Mouse (Mus musculus) frontal cortex, postnatal 25 days (tissue): ENCODE measurements at regions not wholly inside any gene's neighbourhood (a gene's known extent, or its start where the extent isn't known, plus 50 kb on each side); places are given as distances from the start of the nearest gene placed in this dataset.

ENCODE experiments used
- DNase-seq, 2 experiments: peaks; one replicate each; pipeline ENCODE4 v3.0.0; 2022; ENCODE audit warnings: low spot score in 2 of 2

DNA sequence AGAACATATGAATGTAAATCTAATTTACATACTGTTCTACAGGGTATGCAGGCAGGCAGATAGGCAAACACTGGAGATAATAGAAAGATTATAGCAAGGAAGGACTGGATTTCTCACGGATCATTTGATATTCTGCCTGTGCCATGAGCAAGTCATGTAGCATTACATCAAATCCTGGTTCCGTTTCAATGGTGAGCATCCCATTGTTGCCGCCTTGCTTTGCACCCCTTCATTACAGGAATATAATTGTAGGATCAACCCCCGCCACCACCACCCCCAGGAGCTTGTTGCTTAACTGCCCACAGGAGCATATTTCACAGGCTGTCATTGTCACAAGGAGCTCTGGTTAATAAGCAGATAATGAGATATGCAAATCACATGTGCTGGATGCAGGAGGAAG is 468.8 kb upstream of the Rgma start:
- no peak for DNase-seq

DNA sequence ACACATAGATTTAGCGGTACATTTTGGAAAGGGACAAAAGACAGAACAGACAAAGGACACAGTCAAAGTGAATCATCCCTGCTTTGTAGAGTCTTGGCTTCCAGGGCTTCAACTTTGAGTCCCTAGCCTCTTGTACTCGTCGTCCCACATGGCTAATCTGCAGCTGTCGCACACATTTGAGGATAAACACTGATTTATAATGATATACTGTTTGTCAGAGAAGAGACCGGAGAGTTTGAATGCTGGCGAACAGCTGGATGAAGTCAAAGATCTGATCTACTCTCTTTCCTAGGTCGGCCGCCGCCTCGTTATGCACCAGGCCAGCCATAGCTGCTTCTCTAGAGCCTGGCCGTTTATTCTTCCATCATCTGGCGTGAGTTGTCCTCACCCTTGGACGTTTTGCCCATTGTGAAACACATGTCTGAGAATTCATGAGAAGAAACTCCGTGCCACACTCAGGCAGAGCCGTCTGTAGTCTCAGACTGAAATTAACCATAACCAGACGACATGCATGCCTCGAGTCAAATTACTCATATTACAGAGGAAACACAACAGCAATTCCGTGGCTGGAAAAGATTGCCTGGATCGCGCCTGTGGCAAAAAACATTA is 448.4 kb upstream of the Rgma start:
- DNase-seq = no peak

DNA sequence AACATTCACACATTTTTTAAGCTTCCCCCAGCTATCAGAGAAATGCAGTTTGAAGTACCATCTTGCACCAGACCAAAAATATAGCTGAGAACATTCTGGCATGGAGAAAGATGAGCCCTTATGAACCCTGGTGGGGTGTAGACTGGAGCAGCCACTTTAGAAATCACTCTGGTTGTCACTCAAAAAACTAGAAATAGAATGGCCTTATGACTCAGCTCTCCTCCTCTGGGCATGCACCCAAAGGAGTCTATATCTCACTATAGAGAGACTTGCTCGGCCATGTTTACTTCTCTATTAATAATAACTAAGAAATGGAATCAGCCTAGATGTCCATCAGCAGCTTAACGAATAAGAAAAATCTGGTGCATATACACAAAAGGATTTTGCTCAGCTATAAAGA is 436.5 kb upstream of the Rgma start:
- DNase-seq = no peak

DNA sequence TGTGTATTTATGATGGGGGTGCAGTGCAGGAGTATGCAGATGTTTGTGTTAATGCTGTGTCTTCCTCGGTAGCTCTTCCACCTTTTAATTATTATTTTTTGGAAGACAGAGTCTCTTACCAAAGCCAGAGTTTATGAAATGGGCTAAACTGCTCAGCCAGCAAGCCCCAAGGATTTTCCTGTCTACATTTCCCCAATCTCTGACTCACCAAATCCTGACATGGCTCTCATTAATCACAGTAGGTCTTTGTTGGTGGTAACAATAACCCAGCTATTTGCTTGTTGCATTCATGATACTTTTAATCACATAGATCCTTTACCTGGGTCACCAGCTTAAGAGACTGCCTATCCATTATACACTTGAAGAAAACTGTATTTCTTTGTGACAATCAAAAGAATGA is 427.8 kb upstream of the Rgma start:
- no peak for DNase-seq

DNA sequence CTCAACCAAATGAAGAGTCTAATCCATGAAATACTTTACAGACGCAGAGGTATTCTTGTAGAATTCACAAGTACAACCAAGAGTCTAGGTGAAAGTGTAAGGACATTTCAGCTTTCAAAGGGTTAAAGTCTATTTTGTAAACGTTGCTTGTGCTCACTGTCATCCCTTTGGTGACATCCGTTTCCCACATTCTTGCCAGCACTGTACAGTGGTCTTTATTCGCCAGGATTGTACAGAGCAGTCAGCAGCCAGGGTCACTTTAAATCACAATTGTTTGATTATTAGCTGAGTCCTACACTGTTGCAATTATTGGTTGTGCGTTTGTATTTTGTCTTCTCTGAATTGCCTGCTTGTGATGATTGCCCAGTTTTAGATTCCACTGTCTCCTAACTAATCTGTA is 427.3 kb upstream of the Rgma start:
- no peak for DNase-seq

DNA sequence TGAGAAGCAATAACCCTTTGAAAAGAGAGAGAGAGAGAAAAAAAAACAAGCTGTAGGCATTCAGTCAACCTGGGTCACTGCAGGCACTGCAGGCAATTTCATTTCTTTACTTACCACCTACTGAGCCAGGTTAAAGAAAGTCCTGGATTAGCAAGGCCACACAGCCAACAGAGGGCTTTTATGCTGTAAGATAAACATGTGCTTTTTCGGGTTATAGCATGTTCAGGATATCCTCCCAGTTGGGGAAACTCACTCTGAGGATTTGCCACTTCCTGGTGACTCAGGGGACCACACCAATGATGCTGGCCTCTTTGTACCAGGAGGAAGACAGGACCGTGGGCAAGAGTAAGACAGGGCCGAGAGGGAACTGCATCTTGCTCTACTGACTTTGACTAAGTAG is 426.6 kb upstream of the Rgma start:
- no peak for DNase-seq

DNA sequence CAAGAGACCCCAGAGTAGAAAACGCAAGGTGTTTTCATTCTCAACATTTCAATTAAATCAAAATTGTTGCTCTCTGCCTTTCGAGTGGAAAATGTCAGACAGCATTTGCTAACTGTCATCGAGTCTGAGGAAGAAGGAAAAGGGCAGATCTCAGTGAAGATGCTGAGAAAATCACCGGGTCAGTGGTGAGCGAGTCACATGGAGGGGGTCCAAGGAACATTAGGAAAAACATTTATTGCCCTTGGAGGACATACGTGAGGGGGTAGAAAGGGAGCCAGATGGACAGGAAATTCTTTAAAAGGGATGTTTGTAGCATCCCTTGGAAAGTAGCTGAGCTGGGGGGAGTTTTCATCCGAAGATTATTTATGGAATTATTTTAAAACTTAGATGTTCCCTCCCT is 425.4 kb upstream of the Rgma start:
- no peak for DNase-seq

DNA sequence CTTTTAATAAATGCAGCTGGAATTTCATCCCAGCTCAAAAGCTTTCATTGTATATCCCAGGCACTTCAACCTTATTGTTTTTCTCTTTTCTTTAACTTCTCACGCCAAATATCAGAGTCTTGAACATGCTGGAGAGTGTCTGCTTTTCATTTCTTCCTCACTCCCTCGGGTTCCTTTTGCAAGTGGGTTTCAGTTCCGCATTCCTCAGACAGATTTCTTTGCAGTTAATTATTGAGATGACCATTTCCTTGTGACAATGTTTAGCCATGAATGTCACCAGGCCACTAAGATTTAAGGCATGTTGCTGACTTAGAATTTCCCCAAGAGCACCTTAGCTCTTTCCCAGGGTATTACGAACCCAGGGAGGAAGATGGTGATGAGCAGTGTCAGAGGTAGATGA is 417.6 kb upstream of the Rgma start:
- DNase-seq = no peak

DNA sequence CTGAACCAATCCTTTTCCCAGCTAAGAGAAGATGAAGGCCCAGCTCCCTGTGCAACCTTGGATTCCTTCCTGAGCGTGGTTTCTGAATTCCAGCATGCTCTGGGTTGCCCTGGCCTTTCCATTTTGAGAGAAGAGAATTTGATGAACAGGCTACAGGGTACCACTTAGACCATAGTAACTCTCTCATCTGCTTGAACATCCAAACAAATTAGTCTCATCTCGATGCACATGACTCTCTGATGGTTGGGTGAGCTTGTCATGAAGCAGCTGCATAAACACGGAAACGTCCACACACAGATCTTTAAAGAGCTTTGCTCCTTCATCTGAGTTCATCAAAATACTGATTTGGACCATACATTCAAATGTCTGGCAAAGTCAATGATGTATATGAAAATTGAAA is 414.0 kb upstream of the Rgma start:
- no peak for DNase-seq

DNA sequence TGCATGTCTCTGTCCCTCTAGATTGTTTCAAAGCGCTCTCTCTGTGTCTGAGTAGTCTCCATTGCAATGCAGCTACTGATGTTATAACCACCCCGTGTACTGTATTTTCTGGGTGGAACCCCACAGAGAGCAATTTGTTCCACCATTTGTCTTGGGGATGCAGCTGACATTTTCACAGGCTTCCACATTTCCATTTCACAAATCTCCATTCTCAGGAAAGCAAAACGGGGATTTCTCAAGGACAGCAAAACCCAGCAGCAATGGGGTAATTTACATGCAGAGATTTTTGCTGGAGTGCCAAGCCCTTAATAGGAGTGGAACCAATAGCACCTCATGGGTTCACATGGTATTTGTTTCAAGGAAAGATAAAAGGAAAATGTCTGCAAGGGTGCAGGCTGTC is 412.5 kb upstream of the Rgma start:
- DNase-seq = no peak

DNA sequence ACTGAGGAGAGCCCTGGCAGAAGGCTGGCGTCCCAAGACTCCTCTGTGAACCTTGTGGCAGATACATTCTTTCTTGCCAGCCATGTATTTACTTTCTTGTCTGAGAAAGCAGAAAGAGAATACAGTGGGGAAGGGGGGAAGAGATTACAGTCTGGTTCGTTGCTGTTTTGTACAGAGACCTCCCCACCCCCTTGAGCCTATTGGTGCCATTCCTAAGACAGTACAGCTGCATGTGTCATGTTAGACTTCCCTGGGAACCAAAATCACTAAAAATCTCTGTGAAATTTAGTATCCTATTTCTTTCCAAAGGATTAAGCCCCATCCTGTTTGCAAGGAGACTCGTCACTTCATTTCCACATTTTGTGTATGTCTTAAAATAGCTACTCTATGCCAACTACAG is 411.4 kb upstream of the Rgma start:
- no peak for DNase-seq

DNA sequence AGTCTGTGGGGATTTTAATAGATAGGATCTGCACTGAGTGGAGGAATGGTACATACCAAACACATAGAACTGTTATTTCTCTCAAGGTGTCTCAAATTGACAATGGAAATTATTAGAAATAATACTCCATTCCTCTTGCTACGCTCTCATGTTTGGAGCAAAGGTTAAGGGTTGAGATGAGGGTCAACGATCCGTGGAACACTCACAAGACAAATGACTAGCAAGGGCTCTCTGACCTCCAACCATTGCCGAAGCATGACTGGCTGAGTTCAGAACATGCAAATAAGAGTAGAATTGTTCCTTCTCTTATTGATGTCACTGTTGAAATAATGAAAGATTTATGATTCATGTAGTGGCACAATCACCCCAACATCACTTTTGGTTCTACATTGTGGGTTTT is 407.1 kb upstream of the Rgma start:
- no peak for DNase-seq

DNA sequence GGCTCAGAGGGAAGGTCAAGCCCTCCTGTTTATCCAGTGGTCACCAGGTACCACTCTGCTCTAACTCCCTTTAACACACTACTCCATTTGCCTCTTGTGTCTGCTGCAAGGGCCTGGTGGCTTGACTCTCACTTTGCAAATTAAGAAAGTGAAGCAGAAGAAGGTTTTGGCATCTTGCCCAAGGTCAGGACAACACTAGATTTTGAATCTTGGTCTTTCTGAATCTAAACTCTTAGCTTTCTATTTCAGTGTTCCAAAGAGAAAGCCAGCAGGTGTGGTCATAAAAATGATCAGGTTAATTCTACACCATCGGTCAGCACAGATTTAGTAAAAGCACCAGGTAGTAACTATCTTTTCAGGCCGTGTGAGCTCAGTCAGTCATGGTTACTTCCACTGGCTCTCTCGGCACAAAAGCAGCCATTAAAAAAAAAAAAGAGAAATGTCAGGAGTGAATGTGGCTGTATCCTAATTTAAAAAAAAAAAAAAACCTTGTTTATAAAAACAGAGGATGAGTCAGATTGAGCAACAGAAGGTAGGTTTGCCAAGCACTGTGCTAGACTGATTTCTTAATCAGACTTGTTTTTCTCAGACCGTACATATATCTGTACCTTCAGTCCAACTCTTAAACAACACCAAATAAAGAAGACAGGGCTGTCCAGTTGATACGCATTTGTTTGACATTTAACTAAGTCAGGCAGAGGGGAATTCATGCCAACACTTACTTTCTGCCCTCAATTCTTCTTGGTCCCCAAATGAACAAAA is 403.6 kb upstream of the Rgma start:
- DNase-seq = no peak

DNA sequence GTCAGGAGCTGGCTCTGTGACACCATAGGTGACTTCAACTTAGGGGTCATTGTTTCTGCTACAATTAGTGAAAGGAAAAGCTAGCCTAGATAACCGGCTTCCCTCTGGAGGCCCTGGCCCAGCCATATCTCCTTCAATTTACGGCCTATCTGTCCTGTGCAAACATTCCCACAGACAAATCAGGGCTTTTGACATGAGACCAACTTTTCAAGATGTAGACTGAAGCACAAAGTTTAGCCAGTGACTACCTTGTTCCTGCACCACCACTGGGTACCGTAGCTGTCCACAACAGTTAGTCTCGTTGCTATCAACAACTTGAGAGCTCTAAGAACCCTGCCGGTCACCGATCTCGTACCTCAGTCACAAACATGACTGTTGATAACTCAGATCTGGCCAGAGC is 402.9 kb upstream of the Rgma start:
- no peak for DNase-seq

DNA sequence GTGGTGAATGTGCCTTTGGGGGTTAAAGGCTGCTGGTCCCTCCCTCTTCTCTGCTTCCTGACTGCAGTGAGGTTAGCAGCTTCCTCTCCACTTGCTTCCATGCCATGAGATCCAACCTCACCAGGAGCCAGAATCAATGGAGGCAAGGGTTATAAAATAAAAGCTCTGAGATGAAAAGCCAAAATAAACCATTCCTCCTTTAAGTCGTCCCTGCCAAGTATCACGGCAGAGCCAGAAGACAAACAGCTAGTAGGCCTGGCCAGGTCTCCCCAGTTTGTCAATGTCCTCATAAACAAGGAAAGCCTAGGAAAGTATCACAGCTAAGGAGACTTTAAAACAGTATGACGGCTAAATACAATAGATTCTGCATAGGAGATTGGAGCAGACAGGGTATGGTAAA is 401.5 kb upstream of the Rgma start:
- DNase-seq = no peak

DNA sequence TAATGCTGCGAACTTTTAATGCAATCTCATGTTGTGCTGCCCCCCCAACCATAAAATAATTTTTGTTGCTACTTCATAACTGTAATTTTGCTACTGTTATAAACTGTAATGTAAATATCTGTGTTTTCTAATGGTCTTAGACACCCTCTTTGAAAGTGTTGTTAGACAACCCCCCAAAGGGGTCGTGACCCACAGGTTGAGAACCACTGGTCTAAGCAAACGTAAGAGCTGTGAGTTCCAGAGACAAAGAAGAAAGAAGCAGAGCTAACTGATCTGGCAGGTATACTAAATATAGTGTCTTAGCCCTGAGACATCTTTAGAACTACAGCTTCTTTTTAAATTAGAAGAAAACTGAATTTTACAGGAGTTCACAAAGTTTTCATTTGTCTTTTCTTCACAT is 400.9 kb upstream of the Rgma start:
- no peak for DNase-seq

DNA sequence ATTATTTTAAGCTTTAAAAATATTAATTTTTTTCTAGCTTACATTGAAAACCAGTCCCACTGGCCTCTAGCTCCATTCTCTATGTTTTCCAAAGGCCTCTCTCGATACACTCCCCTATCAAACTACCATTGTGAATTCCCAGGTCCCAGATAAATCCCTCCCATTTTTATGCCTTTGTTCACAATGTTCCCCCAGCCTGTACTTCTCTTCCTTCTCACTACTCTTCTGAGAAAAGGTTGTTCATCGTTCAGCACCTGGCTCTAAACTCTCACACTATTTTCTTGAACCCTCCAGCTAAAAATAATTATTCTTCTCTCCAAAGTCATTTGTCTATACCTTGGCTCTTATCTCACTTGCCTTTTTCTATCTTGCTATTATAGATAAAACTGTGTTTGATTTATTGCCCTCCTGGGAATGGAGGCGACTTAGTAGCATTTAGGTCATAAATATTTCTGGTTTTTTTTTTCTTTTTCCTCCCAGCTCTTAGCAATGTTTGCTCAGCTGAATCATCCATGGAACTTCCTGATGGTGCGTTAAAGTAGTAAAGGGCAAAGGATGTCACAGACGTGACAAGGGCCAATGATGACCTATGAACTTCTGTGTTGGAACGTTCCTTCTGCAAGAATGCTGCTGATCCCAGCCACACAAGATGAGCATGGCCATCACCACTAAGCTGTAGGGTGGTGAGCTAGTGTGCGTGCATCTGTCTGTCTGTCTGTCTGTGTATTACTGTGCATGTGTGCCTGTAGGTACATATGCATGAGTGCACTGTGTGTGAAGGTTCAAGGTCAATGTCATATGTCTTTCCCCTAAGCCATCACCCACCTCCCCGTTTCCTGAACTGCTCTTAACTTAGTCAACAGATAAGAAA is 384.5 kb upstream of the Rgma start:
- DNase-seq = no peak

DNA sequence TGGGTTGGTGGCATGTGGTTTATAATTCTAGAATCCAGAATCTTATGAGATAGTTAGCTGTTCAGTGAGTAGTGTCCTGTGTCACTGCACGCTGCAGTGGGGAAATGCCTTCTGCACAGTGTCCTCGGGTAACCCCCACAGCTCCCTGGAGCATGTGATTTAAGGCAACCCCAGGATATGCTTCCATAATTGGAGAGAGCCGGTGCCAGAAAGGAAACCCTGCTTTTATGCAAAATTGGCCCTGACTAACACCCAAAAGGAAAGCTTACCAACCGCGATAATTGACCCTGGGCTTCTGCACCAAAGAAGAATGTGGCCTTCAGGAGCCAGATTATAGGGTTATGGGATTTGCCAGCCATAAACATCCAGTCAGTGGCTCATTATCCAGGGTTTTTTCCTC is 376.9 kb upstream of the Rgma start:
- no peak for DNase-seq

DNA sequence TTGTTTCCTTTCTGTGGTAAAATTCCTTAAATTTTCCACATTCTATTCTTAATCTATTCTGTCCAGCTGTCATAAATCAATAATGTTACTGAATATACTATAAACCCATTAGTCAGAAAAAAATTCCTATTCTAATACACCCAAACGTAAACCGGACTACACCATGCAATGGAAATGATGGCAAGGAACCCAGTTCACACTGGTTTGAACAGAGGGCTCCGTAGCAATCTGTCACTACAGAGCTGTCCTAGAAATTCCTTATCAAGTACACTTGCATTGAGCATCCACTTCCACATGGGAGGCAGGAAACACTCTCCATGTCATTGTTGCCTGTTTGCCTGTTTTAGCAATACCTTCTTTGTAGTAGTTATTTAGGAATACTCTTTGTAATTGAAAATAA is 356.2 kb upstream of the Rgma start:
- DNase-seq = no peak

DNA sequence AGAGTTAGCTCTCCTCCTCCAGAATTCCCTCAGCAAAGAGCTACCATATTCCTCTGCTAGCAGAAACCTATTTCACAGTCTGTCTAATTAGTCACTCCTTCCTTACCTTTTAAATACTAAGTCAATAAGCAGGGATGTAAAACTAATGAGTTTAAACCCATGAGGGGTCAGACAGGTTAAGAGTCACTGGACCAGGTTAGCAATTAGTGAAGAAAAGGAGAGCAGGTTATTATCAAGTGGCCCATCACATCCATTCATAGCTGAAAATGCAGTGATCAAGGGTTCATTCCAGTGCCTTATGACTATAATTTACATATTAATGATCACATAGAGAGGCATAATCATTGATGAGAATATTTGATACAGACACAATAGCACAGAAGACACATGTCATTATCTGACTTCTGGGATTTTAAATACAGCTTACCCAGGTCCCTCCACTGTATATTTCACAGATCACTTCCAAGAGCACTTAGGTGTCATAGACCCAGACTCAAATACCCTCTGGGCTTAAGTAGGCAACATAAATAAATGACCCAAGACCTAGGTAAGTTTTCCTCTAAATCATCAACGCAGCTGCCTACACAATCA is 355.4 kb upstream of the Rgma start:
- no peak for DNase-seq

DNA sequence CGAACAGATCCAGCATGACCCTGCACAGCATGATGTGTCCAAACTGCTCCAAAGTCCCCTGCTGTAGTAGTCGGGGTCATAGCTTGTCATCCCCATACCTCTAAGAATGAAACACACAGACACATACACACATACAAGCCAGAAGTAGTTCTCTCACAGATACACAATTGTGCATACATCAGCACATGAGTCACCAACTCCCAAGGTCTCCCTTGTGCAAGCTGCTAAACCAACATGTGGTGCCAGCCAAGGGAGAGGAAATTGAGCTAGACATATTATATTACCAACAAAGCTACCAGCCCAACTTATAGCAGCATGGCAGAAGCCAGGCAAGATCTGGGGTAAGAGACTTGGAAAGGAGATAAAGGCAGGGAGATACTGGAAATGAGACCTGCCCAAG is 353.5 kb upstream of the Rgma start:
- DNase-seq = no peak

DNA sequence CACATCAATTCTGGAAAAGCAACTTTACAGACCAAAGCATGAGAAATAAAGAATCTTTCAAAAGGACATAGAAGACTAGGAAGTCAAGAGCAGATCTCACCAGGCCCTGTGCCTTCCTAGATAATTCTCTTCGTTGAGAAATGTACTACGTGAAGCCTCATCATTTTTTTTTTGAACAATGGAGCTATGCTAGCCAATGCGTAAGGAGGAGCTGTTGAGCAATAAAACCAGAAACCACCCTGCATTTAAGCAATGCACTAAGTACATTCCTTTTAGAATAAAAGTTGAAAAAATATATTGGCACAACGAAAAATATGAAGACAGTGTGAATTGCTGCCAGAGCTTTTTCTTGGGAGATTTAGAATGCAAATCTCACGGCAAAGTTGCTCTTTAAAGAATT is 349.7 kb upstream of the Rgma start:
- DNase-seq = no peak

DNA sequence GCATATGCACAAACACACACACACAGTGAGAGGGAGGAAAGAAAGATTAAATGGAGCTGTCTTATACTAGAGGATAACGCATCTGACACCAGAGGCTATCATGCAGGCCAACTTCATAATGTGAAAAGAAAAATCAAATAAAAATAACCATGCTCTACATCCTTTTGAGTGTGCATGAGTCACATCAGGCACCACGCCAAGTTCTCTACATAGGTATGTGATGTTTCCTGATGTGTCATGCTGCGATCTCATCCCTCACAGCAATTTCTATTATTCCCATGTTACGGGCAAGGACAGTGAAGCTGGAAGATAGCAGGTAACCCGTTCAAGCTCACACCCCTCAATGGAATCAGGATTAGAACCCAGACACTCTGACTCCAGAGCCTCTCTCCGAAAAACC is 346.4 kb upstream of the Rgma start:
- no peak for DNase-seq
